Mouse (Mus musculus) layer of hippocampus, postnatal 10 days (tissue): ENCODE results near the gene Ivl. TPM values are rescaled to one million over a fixed set of nuclear protein-coding genes. Genes with fewer than 3 reads are reported as not detected.

Experiments
- total RNA-seq, 2 experiments: library from RNA; stranded (reverse); gene quantifications; 2 replicates each; pipeline ENCODE4 v1.2.3; 2021

Ivl gene
- total RNA-seq, 2 experiments from 2014 or later: not detected

Other genes starting within 250 kb of the Ivl start
- not detected for gene Sprr2d, start 234.6 kb downstream of the Ivl start, total RNA-seq
- not detected for gene Sprr2e, start 221.6 kb downstream of the Ivl start, total RNA-seq
- not detected for gene Sprr2f, start 208.5 kb downstream of the Ivl start, total RNA-seq
- gene Sprr2h, start 188.1 kb downstream of the Ivl start, total RNA-seq: not detected
- gene Sprr2i, start 165.7 kb downstream of the Ivl start, total RNA-seq: not detected
- gene Sprr2j-ps, start 155.7 kb downstream of the Ivl start, total RNA-seq: not detected
- under 1 TPM; 0.57 to 0.96 TPM for gene Gm9774, start 144.3 kb downstream of the Ivl start, total RNA-seq
- not detected for gene Sprr2k, start 141.2 kb downstream of the Ivl start, total RNA-seq
- not detected for gene Sprr1b, start 134.9 kb downstream of the Ivl start, total RNA-seq
- gene Sprr3, start 115.0 kb downstream of the Ivl start, total RNA-seq: not detected
- not detected for gene Sprr1a, start 87.8 kb downstream of the Ivl start, total RNA-seq
- not detected for gene Sprr4, start 73.2 kb downstream of the Ivl start, total RNA-seq
- not detected for gene 2310046K23Rik, start 39.2 kb downstream of the Ivl start, total RNA-seq
- not detected for gene Smcp, start 15.3 kb upstream of the Ivl start, total RNA-seq
- gene 2210017I01Rik, start 33.8 kb upstream of the Ivl start, total RNA-seq: not detected
- not detected for gene Lce6a, start 47.9 kb upstream of the Ivl start, total RNA-seq
- gene Lce1a1, start 74.6 kb upstream of the Ivl start, total RNA-seq: not detected
- not detected for gene Lce1b, start 83.2 kb upstream of the Ivl start, total RNA-seq
- not detected for gene Lce1a2, start 96.6 kb upstream of the Ivl start, total RNA-seq
- not detected for gene Lce1c, start 105.5 kb upstream of the Ivl start, total RNA-seq
- not detected for gene Lce1d, start 113.5 kb upstream of the Ivl start, total RNA-seq
- not detected for gene Lce1e, start 135.3 kb upstream of the Ivl start, total RNA-seq
- gene Lce1f, start 146.6 kb upstream of the Ivl start, total RNA-seq: not detected
- not detected for gene Gm38119, start 165.4 kb upstream of the Ivl start, total RNA-seq
- gene Lce1g, start 178.6 kb upstream of the Ivl start, total RNA-seq: not detected
- gene Lce1h, start 191.3 kb upstream of the Ivl start, total RNA-seq: not detected
- gene Lce1i, start 205.2 kb upstream of the Ivl start, total RNA-seq: not detected
- not detected for gene Lce1j, start 216.8 kb upstream of the Ivl start, total RNA-seq
- gene Lce1k, start 234.2 kb upstream of the Ivl start, total RNA-seq: not detected